Mouse (Mus musculus) heart, postnatal 0 days (tissue): Measurements from ENCODE around the gene Trim66. TPM values are rescaled to one million over a fixed set of nuclear protein-coding genes. Genes with fewer than 3 reads are reported as not detected.

ENCODE experiments used
- ATAC-seq: fragments of 200-750 bp; cut with Nextera tagmentation; 2 replicates; pipeline ENCODE4 v1.8.0; 2017; ENCODE audit warnings: low read depth, moderate number of reproducible peaks, moderate library complexity; ENCODE audit not compliant: insufficient read depth
- DNase-seq: peaks from one replicate; pipeline ENCODE4 v3.0.0-alpha.2; 2016; ENCODE audit warnings: low spot score
- H3K27ac ChIP-seq: fragments of 300-500 bp; sonication (generic); 2 replicates; pipeline ENCODE4 v1.5.1; 2014; ENCODE audit warnings: low read depth, mild to moderate bottlenecking
- H3K27me3 ChIP-seq: fragments of 300-500 bp; sonication (generic); 2 replicates; pipeline ENCODE4 v1.6.1; 2014; ENCODE audit warnings: low read length, mixed read lengths; ENCODE audit not compliant: control insufficient read depth, insufficient read depth
- H3K36me3 ChIP-seq: fragments of 300-500 bp; sonication (generic); replicated peaks from 2 replicates; pipeline ENCODE4 v1.6.1; 2014; ENCODE audit warnings: low read length, mixed read lengths; ENCODE audit not compliant: control insufficient read depth, insufficient read depth
- H3K4me1 ChIP-seq: fragments of 300-500 bp; sonication (generic); 2 replicates; pipeline ENCODE4 v1.6.1; 2014; ENCODE audit warnings: antibody characterized with exemption; ENCODE audit not compliant: control insufficient read depth, insufficient read depth
- H3K4me2 ChIP-seq: fragments of 300-500 bp; sonication (generic); 2 replicates; pipeline ENCODE4 v1.6.1; 2014; ENCODE audit warnings: low read depth, mild to moderate bottlenecking, low read length, moderate library complexity
- H3K4me3 ChIP-seq: fragments of 300-500 bp; sonication (generic); 2 replicates; pipeline ENCODE4 v1.5.1; 2014; ENCODE audit warnings: low read depth, low read length
- H3K9ac ChIP-seq: fragments of 300-500 bp; sonication (generic); replicated peaks from 2 replicates; pipeline ENCODE4 v1.6.1; 2014; ENCODE audit warnings: low read depth, low read length, mixed read lengths
- H3K9me3 ChIP-seq: fragments of 300-500 bp; sonication (generic); replicated peaks from 2 replicates; pipeline ENCODE4 v1.6.1; 2016; ENCODE audit warnings: low read length; ENCODE audit not compliant: control insufficient read depth
- CTCF ChIP-seq: IDR thresholded peaks from 2 replicates; pipeline ENCODE4 v1.5.1; 2016; ENCODE audit warnings: antibody characterized with exemption, control low read depth, low read depth
- EP300 ChIP-seq: IDR thresholded peaks from 2 replicates; pipeline ENCODE4 v1.6.1; 2016; ENCODE audit warnings: antibody characterized with exemption, low read depth
- WGBS: fragments of 180-500 bp; shearing (Covaris S2); extraction: QIAGEN DNeasy Blood & Tissue Kit; methylation state at CpG from one replicate; pipeline ENCODE4 v1.1.7; 2014; 5-methylcytosine and 5-hydroxymethylcytosine counted together
- polyA plus RNA-seq: library from polyadenylated mRNA; unstranded; fragments of >200 nt; fragmentation: Nextera tagmentation; extraction: Ambion mirVana; gene quantifications from 2 replicates; pipeline ENCODE4 v1.2.1, GENCODE M21; 2015
- total RNA-seq: library from RNA; depleted of rRNA; stranded (reverse); fragments of >200 nt; gene quantifications from 2 replicates; pipeline ENCODE4 v1.2.3, GENCODE M21; 2014; ENCODE audit warnings: low replicate concordance

Trim66 gene
- total and polyA plus RNA-seq, 2 experiments from 2014 or later = not detected

GRCm38 (mm10) chr7:109467591-109467990 lies 40.3 kb downstream of the Trim66 start:
- Histone ChIP-seq H3K9ac (no peak overlapping the region), H3K9me3 (no peaks in the 10 kb centered on the region), H3K36me3 (no peaks in the 10 kb centered on the region), H3K4me3 (no peak overlapping the region), H3K4me1 (no peaks in the 10 kb centered on the region), H3K4me2 (no peak overlapping the region), H3K27me3 (no peaks in the 10 kb centered on the region), H3K27ac (no peak overlapping the region)
- ATAC-seq (no peak), DNase-seq (no peak)
- TF ChIP-seq CTCF (no peak), EP300 (no peak)
- 51% methylated on average over 2 of the region's 2 CpGs for WGBS

- ATAC-seq (no peak), DNase-seq (no peak)
- H3K27ac ChIP-seq = no peak overlapping the region
- H3K9me3 ChIP-seq = no peaks in the 10 kb centered on the region
- H3K9ac ChIP-seq = no peak overlapping the region
- no peak overlapping the region for H3K4me3 ChIP-seq
- no peaks in the 10 kb centered on the region for H3K36me3 ChIP-seq
- no peaks in the 10 kb centered on the region for H3K4me1 ChIP-seq
- TF ChIP-seq EP300 (no peak), CTCF (no peak)
- no peaks in the 10 kb centered on the region for H3K27me3 ChIP-seq
- H3K4me2 ChIP-seq = no peak overlapping the region
- WGBS = 78% methylated on average over 8 of the region's 8 CpGs
Measured at GRCm38 (mm10) chr7:109460698-109461097, 47.2 kb downstream of the Trim66 start.

- ATAC-seq (no peak), DNase-seq (no peak)
- Histone ChIP-seq H3K27me3 (no peaks in the 10 kb centered on the region), H3K4me2 (no peak overlapping the region), H3K9me3 (no peaks in the 10 kb centered on the region), H3K9ac (no peak overlapping the region), H3K4me1 (no peaks in the 10 kb centered on the region), H3K36me3 (no peaks in the 10 kb centered on the region), H3K4me3 (no peak overlapping the region), H3K27ac (no peak overlapping the region)
- WGBS = 46% methylated on average over 6 of the region's 6 CpGs
- no peak for TF ChIP-seq EP300
- no peak for TF ChIP-seq CTCF
Measured at GRCm38 (mm10) chr7:109456563-109456962, 51.4 kb downstream of the Trim66 start.

- 45% methylated on average over 2 of the region's 2 CpGs for WGBS
- no peak overlapping the region for H3K27ac ChIP-seq
- DNase-seq (no peak), ATAC-seq (no peak)
- no peak overlapping the region for H3K4me2 ChIP-seq
- no peaks in the 10 kb centered on the region for H3K9me3 ChIP-seq
- no peak overlapping the region for H3K4me3 ChIP-seq
- no peaks in the 10 kb centered on the region for H3K36me3 ChIP-seq
- TF ChIP-seq EP300 (no peak), CTCF (no peak)
- no peaks in the 10 kb centered on the region for H3K4me1 ChIP-seq
- no peak overlapping the region for H3K9ac ChIP-seq
- no peaks in the 10 kb centered on the region for H3K27me3 ChIP-seq
Measured at GRCm38 (mm10) chr7:109455748-109456147, 52.2 kb downstream of the Trim66 start.

- Histone ChIP-seq H3K4me1 (no peaks in the 10 kb centered on the region), H3K27me3 (no peaks in the 10 kb centered on the region), H3K36me3 (no peaks in the 10 kb centered on the region), H3K4me2 (no peak overlapping the region), H3K4me3 (no peak overlapping the region), H3K9me3 (no peaks in the 10 kb centered on the region), H3K27ac (no peak overlapping the region), H3K9ac (no peak overlapping the region)
- ATAC-seq (no peak), DNase-seq (no peak)
- 81% methylated on average over 9 of the region's 9 CpGs for WGBS
- TF ChIP-seq CTCF = no peak
- TF ChIP-seq EP300 = no peak
Measured at GRCm38 (mm10) chr7:109454856-109455255, 53.1 kb downstream of the Trim66 start.

- H3K4me3 ChIP-seq = no peak overlapping the region
- no peaks in the 10 kb centered on the region for H3K9me3 ChIP-seq
- no peaks in the 10 kb centered on the region for H3K36me3 ChIP-seq
- WGBS = 67% methylated on average over 2 of the region's 2 CpGs
- H3K9ac ChIP-seq = no peak overlapping the region
- no peak overlapping the region for H3K27ac ChIP-seq
- no peak for ATAC-seq
- TF ChIP-seq CTCF (no peak), EP300 (no peak)
- no peaks in the 10 kb centered on the region for H3K4me1 ChIP-seq
- H3K4me2 ChIP-seq = no peak overlapping the region
- no peaks in the 10 kb centered on the region for H3K27me3 ChIP-seq
- no peak for DNase-seq
Measured at GRCm38 (mm10) chr7:109448060-109448459, 59.9 kb downstream of the Trim66 start.
